ENCODE assay signal across 24 mouse cellular contexts in the genomic region with DNA sequence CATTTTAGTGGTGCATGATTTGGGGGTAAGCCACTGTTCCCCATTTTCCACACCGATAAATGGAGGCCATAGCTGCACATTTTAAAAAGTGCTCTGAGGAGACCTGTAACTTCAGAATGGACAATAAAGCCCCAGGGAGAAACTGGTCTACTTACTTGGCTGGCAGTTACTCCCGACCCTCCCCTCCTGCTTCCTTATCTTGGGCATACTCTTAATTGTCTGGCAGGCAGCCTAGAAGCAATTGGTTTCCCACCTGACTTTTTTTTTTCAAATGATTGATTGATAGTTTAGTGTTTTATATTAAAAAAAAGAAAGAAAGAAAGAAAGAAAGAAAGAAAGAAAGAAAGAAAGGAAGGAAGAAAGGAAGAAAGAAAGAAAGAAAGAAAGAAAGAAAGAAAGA. TPM values are rescaled to one million over a fixed set of nuclear protein-coding genes. Genes with fewer than 3 reads are reported as not detected.
"Had no signal": no experiment of that assay in that cellular context is flagged by ENCODE, and none has a peak within 500 bp of the region (broad histone marks: within the 10 kb centered on the region; RNA-seq: fewer than 3 reads in every experiment).

No protein-coding gene starts in this region.

- H3K9ac ChIP-seq: lung, embryonic 15.5 days; midbrain, embryonic 13.5 days; midbrain, embryonic 15.5 days; neural tube, embryonic 12.5 days; stomach, embryonic 15.5 days had no signal

- H3K4me1 ChIP-seq: lung, embryonic 15.5 days; midbrain, embryonic 13.5 days; midbrain, embryonic 15.5 days; stomach, embryonic 15.5 days had no signal

- H3K27me3 ChIP-seq: lung, embryonic 15.5 days; midbrain, embryonic 13.5 days; midbrain, embryonic 15.5 days; neural tube, embryonic 12.5 days; stomach, embryonic 15.5 days had no signal

- DNase-seq: lung, adult 18-20 months; lung, postnatal 14 days; lung, postnatal 36 days; retina, postnatal 1 day; right cerebral cortex, adult 18-20 months; right cerebral cortex, postnatal 25 days; right cerebral cortex, postnatal 4 days; spleen, adult 18-20 months; thymus, adult 2 months; thymus, postnatal 25 days; thymus, postnatal 4 days had no signal

- H3K4me3 ChIP-seq: lung, embryonic 15.5 days; megakaryocyte, embryonic 14.5 days; midbrain, embryonic 13.5 days; midbrain, embryonic 15.5 days; neural tube, embryonic 12.5 days; stomach, embryonic 15.5 days had no signal

- ATAC-seq: lung, postnatal 0 days; midbrain, embryonic 13.5 days; midbrain, embryonic 15.5 days had no signal

- H3K4me2 ChIP-seq: lung, embryonic 15.5 days; midbrain, embryonic 11.5 days; midbrain, embryonic 13.5 days; midbrain, embryonic 15.5 days; neural tube, embryonic 12.5 days; stomach, embryonic 15.5 days had no signal

- H3K9me3 ChIP-seq: lung, embryonic 15.5 days; megakaryocyte, embryonic 14.5 days; midbrain, embryonic 13.5 days; midbrain, embryonic 15.5 days; neural tube, embryonic 12.5 days; stomach, embryonic 15.5 days had no signal

- H3K36me3 ChIP-seq: lung, embryonic 15.5 days; midbrain, embryonic 13.5 days; midbrain, embryonic 15.5 days; neural tube, embryonic 12.5 days; stomach, embryonic 15.5 days had no signal

- H3K27ac ChIP-seq: lung, embryonic 15.5 days; macrophage; midbrain, embryonic 13.5 days; midbrain, embryonic 15.5 days; neural tube, embryonic 12.5 days; stomach, embryonic 15.5 days; stomach, postnatal 0 days had no signal

RNA-seq across cellular contexts. Expression of gene Ndrg4, which starts 19.3 kb away (rescaled TPM):
- total RNA-seq: megakaryocyte progenitor cell, adult 5-6 weeks; monocyte, adult 5-6 weeks; neutrophil, adult 5-6 weeks had no signal
